Mouse (Mus musculus): Measurements from ENCODE around the gene Cdyl. TPM values are rescaled to one million over a fixed set of nuclear protein-coding genes. Genes with fewer than 3 reads are reported as not detected.

The Cdyl gene
- polyA plus RNA-seq, 1 experiment from 2014 or later, result 16.7 TPM

DNA sequence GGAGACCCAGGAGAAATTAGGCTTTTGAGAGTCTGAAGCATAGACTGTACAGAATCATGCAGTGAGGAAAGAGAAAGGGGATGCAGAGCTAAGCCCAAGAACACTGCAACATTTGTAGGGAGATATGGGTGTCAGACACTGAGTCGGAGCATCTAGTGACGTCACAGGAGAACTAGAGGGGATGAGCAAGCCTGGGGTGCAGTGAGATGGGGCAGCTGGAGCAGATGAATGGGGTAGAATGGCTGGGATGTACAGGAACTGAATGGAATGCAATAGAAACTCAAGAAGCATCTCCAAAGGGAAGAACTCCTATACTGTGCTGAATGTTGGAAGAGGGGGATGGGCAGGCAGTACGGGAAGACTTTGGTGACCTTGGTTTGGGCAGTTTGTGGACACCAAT lies 34.8 kb upstream of the Cdyl start:
- Histone ChIP-seq H3K4me3 (ENCODE audit: control insufficient read depth in 1 of 2, insufficient read depth in 1 of 2, low read depth in 1 of 2, low read length in 2 of 2) (no peak overlapping the region), H3K36me3 (ENCODE audit: control insufficient read depth, insufficient read depth, low read length) (no peaks in the 10 kb centered on the region), H3K9ac (ENCODE audit: low read length) (no peak overlapping the region), H3K9me3 (ENCODE audit: control insufficient read depth, low read length) (no peaks in the 10 kb centered on the region), H3K27me3 (ENCODE audit: control insufficient read depth, insufficient read depth, low read length) (no peaks in the 10 kb centered on the region), H3K27ac (replicated peaks in 1 of 2; ENCODE audit: control insufficient read depth in 1 of 2, insufficient read depth in 1 of 2, low read depth in 2 of 2, low read length in 2 of 2) (no peak overlapping the region), H3K4me2 (ENCODE audit: low read length) (no peak overlapping the region), H3K4me1 (ENCODE audit: control insufficient read depth in 2 of 2, insufficient read depth in 2 of 2, low read length in 2 of 2) (no peaks in the 10 kb centered on the region)
- no peak for ATAC-seq (ENCODE audit: insufficient number of reproducible peaks, insufficient read depth, low FRiP score, low read depth)
- 79% methylated on average over 3 of the region's 3 CpGs for WGBS

- H3K4me3 ChIP-seq (ENCODE audit: control insufficient read depth in 1 of 2, insufficient read depth in 1 of 2, low read depth in 1 of 2, low read length in 2 of 2), result no peak overlapping the region
- WGBS, result 64% methylated on average over 3 of the region's 3 CpGs
Observed at GRCm38 (mm10) chr13:35625556-35625955, 34.1 kb upstream of the Cdyl start.

GRCm38 (mm10) chr13:35627319-35627718 lies 32.3 kb upstream of the Cdyl start:
- H3K4me2 ChIP-seq (ENCODE audit: low read length), result no peak overlapping the region
- no peaks in the 10 kb centered on the region for H3K9me3 ChIP-seq (ENCODE audit: control insufficient read depth, low read length)
- ATAC-seq (ENCODE audit: insufficient number of reproducible peaks, insufficient read depth, low FRiP score, low read depth), result no peak
- no peaks in the 10 kb centered on the region for H3K27me3 ChIP-seq (ENCODE audit: control insufficient read depth, insufficient read depth, low read length)
- H3K4me3 ChIP-seq (ENCODE audit: control insufficient read depth in 1 of 2, insufficient read depth in 1 of 2, low read depth in 1 of 2, low read length in 2 of 2), result no peak overlapping the region
- H3K4me1 ChIP-seq (ENCODE audit: control insufficient read depth in 2 of 2, insufficient read depth in 2 of 2, low read length in 2 of 2), result no peaks in the 10 kb centered on the region
- WGBS, result 85% methylated on average over 1 of the region's 1 CpGs
- H3K27ac ChIP-seq (replicated peaks in 1 of 2; ENCODE audit: control insufficient read depth in 1 of 2, insufficient read depth in 1 of 2, low read depth in 2 of 2, low read length in 2 of 2), result no peak overlapping the region
- no peak overlapping the region for H3K9ac ChIP-seq (ENCODE audit: low read length)
- no peaks in the 10 kb centered on the region for H3K36me3 ChIP-seq (ENCODE audit: control insufficient read depth, insufficient read depth, low read length)

More at GRCm38 (mm10) chr13:35625556-35625955, 34.1 kb upstream of the Cdyl start:
- H3K9me3 ChIP-seq (ENCODE audit: control insufficient read depth, low read length), result no peaks in the 10 kb centered on the region
- no peak overlapping the region for H3K9ac ChIP-seq (ENCODE audit: low read length)
- H3K4me1 ChIP-seq (ENCODE audit: control insufficient read depth in 2 of 2, insufficient read depth in 2 of 2, low read length in 2 of 2), result no peaks in the 10 kb centered on the region
- no peak for ATAC-seq (ENCODE audit: insufficient number of reproducible peaks, insufficient read depth, low FRiP score, low read depth)
- H3K27ac ChIP-seq (replicated peaks in 1 of 2; ENCODE audit: control insufficient read depth in 1 of 2, insufficient read depth in 1 of 2, low read depth in 2 of 2, low read length in 2 of 2), result no peak overlapping the region
- no peaks in the 10 kb centered on the region for H3K27me3 ChIP-seq (ENCODE audit: control insufficient read depth, insufficient read depth, low read length)
- no peaks in the 10 kb centered on the region for H3K36me3 ChIP-seq (ENCODE audit: control insufficient read depth, insufficient read depth, low read length)
- H3K4me2 ChIP-seq (ENCODE audit: low read length), result no peak overlapping the region

DNA sequence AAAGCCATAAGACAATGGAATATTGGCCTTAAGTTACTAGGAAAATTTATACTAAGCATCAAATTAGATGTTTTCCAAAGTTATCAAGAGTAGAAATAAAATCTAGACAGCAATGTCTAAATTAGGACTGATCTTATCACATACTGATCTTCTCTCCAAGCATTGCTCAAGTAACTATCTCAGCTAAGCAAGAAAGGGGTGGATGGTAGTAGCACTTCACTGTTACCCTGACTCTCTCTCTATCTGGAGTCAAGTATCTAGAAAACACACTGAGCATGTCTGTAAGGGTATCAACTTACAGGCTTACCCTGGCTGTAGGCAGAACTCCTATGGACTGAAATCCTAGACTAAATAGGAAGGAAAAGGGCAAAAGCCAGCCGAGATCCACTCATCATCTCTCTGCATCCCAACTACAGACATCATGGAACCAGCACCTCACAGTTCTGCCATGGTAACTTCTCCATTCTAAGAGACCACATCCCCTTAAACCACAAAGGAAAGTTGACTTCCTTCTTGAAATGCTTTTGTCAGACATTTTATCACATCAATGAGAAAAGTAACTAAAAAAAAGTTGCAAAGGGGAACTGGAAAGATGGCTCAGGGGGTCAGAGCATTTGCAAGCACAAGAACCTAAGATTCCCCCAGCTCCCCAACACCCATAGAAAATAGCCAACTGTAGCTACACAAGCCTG lies 12.4 kb upstream of the Cdyl start:
- H3K9me3 ChIP-seq (ENCODE audit: control insufficient read depth, low read length), result no peaks in the 10 kb centered on the region
- no peak overlapping the region for H3K4me3 ChIP-seq (ENCODE audit: control insufficient read depth in 1 of 2, insufficient read depth in 1 of 2, low read depth in 1 of 2, low read length in 2 of 2)
- H3K4me1 ChIP-seq (ENCODE audit: control insufficient read depth in 2 of 2, insufficient read depth in 2 of 2, low read length in 2 of 2), result no peaks in the 10 kb centered on the region
- H3K27ac ChIP-seq (replicated peaks in 1 of 2; ENCODE audit: control insufficient read depth in 1 of 2, insufficient read depth in 1 of 2, low read depth in 2 of 2, low read length in 2 of 2), result no peak overlapping the region
- WGBS, result 74% methylated on average over 1 of the region's 1 CpGs
- no peak overlapping the region for H3K9ac ChIP-seq (ENCODE audit: low read length)
- ATAC-seq (ENCODE audit: insufficient number of reproducible peaks, insufficient read depth, low FRiP score, low read depth), result no peak
- H3K27me3 ChIP-seq (ENCODE audit: control insufficient read depth, insufficient read depth, low read length), result no peaks in the 10 kb centered on the region
- H3K36me3 ChIP-seq (ENCODE audit: control insufficient read depth, insufficient read depth, low read length), result no peaks in the 10 kb centered on the region
- no peak overlapping the region for H3K4me2 ChIP-seq (ENCODE audit: low read length)

DNA sequence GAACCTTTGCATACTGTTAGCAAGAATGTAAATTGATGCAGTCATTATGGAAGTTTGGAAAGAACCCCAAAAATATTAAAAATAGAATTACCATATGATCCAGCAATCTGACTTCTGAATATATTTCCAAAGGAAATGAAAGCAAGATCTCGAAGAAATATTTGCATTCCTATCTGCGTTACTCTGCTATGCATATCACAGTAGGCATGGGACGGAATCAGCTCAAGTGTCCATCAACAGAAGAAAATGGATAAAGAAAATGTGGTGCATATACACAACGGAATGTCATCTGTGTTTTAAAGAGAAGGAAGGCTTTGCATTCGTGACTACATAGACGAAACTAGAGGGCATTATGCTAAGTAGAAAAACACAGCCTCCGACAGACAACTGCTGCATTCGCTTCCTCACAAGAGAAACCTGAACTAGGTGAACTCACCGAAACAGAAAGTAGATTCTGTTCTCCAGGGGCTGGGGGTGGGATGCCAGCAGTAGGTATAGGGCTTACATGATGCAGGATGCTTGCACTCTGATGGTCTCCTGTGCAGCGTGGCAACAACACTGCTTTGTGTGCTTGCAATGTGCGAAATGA lies 9.3 kb upstream of the Cdyl start:
- H3K4me2 ChIP-seq (ENCODE audit: low read length), result no peak overlapping the region
- H3K27ac ChIP-seq (replicated peaks in 1 of 2; ENCODE audit: control insufficient read depth in 1 of 2, insufficient read depth in 1 of 2, low read depth in 2 of 2, low read length in 2 of 2), result no peak overlapping the region
- no peaks in the 10 kb centered on the region for H3K9me3 ChIP-seq (ENCODE audit: control insufficient read depth, low read length)
- no peaks in the 10 kb centered on the region for H3K27me3 ChIP-seq (ENCODE audit: control insufficient read depth, insufficient read depth, low read length)
- H3K36me3 ChIP-seq (ENCODE audit: control insufficient read depth, insufficient read depth, low read length), result no peaks in the 10 kb centered on the region
- no peaks in the 10 kb centered on the region for H3K4me1 ChIP-seq (ENCODE audit: control insufficient read depth in 2 of 2, insufficient read depth in 2 of 2, low read length in 2 of 2)
- WGBS, result 75% methylated on average over 11 of the region's 11 CpGs
- no peak overlapping the region for H3K9ac ChIP-seq (ENCODE audit: low read length)
- ATAC-seq (ENCODE audit: insufficient number of reproducible peaks, insufficient read depth, low FRiP score, low read depth), result no peak
- H3K4me3 ChIP-seq (ENCODE audit: control insufficient read depth in 1 of 2, insufficient read depth in 1 of 2, low read depth in 1 of 2, low read length in 2 of 2), result no peak overlapping the region

DNA sequence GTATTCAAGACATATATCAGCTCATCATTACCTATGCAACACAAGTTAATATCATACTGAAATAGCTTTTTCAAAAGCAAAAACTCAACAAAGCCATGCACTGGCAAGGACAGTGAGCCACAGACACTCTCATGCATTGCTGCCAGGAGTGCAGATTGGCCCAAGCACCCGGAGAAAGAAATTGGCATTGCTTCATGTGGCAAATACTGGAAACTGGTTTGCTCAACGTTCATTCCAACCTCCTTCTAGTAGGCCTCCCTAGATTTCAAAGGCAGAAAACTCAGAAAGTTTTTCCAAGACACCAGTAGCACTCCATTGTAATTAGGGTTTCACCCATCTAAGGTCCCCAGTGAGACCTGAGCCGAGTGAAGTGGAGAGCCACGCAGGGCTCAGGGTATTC lies 6.8 kb upstream of the Cdyl start:
- Histone ChIP-seq H3K9me3 (ENCODE audit: control insufficient read depth, low read length) (no peaks in the 10 kb centered on the region), H3K4me2 (ENCODE audit: low read length) (no peak overlapping the region), H3K4me1 (ENCODE audit: control insufficient read depth in 2 of 2, insufficient read depth in 2 of 2, low read length in 2 of 2) (no peaks in the 10 kb centered on the region), H3K27me3 (ENCODE audit: control insufficient read depth, insufficient read depth, low read length) (no peaks in the 10 kb centered on the region), H3K36me3 (ENCODE audit: control insufficient read depth, insufficient read depth, low read length) (no peaks in the 10 kb centered on the region), H3K27ac (replicated peaks in 1 of 2; ENCODE audit: control insufficient read depth in 1 of 2, insufficient read depth in 1 of 2, low read depth in 2 of 2, low read length in 2 of 2) (no peak overlapping the region), H3K9ac (ENCODE audit: low read length) (no peak overlapping the region), H3K4me3 (ENCODE audit: control insufficient read depth in 1 of 2, insufficient read depth in 1 of 2, low read depth in 1 of 2, low read length in 2 of 2) (no peak overlapping the region)
- ATAC-seq (ENCODE audit: insufficient number of reproducible peaks, insufficient read depth, low FRiP score, low read depth), result no peak
- 78% methylated on average over 4 of the region's 4 CpGs for WGBS

DNA sequence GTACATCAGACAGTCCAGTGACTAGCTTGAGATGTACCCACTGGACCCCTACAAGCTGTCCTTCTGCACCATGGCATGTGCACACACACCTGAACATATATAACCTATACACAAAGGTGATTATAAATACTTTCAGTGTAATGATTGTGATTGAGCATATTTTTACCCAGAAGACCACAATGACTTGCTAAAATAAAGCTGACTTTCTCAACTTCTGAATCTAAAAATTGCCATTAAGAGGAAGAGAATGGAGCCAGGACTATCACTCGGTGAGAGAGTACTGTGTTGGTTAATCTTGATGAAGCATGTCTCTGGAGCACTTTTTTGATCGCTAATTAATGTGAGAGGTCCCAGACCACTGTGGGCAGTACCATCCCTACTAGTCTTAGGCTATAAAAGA lies 2.8 kb upstream of the Cdyl start:
- no peak overlapping the region for H3K4me3 ChIP-seq (ENCODE audit: control insufficient read depth in 1 of 2, insufficient read depth in 1 of 2, low read depth in 1 of 2, low read length in 2 of 2)
- no peaks in the 10 kb centered on the region for H3K27me3 ChIP-seq (ENCODE audit: control insufficient read depth, insufficient read depth, low read length)
- H3K4me1 ChIP-seq (ENCODE audit: control insufficient read depth in 2 of 2, insufficient read depth in 2 of 2, low read length in 2 of 2), result no peaks in the 10 kb centered on the region
- no peaks in the 10 kb centered on the region for H3K36me3 ChIP-seq (ENCODE audit: control insufficient read depth, insufficient read depth, low read length)
- H3K9me3 ChIP-seq (ENCODE audit: control insufficient read depth, low read length), result no peaks in the 10 kb centered on the region
- H3K4me2 ChIP-seq (ENCODE audit: low read length), result no peak overlapping the region
- no peak overlapping the region for H3K9ac ChIP-seq (ENCODE audit: low read length)
- ATAC-seq (ENCODE audit: insufficient number of reproducible peaks, insufficient read depth, low FRiP score, low read depth), result no peak
- WGBS, result 80% methylated on average over 2 of the region's 2 CpGs
- no peak overlapping the region for H3K27ac ChIP-seq (replicated peaks in 1 of 2; ENCODE audit: control insufficient read depth in 1 of 2, insufficient read depth in 1 of 2, low read depth in 2 of 2, low read length in 2 of 2)

GRCm38 (mm10) chr13:35665456-35665855 lies 5.8 kb downstream of the Cdyl start:
- Histone ChIP-seq H3K9me3 (ENCODE audit: control insufficient read depth, low read length) (no peaks in the 10 kb centered on the region), H3K9ac (ENCODE audit: low read length) (no peak overlapping the region), H3K4me3 (ENCODE audit: control insufficient read depth in 1 of 2, insufficient read depth in 1 of 2, low read depth in 1 of 2, low read length in 2 of 2) (no peak overlapping the region), H3K27ac (replicated peaks in 1 of 2; ENCODE audit: control insufficient read depth in 1 of 2, insufficient read depth in 1 of 2, low read depth in 2 of 2, low read length in 2 of 2) (no peak overlapping the region), H3K4me2 (ENCODE audit: low read length) (no peak overlapping the region), H3K27me3 (ENCODE audit: control insufficient read depth, insufficient read depth, low read length) (no peaks in the 10 kb centered on the region), H3K4me1 (ENCODE audit: control insufficient read depth in 2 of 2, insufficient read depth in 2 of 2, low read length in 2 of 2) (no peaks in the 10 kb centered on the region), H3K36me3 (ENCODE audit: control insufficient read depth, insufficient read depth, low read length) (no peaks in the 10 kb centered on the region)
- ATAC-seq (ENCODE audit: insufficient number of reproducible peaks, insufficient read depth, low FRiP score, low read depth), result no peak
- WGBS, result 80% methylated on average over 3 of the region's 3 CpGs

Data from heart, embryonic 14.5 days (tissue).